Mouse (Mus musculus): ENCODE results near the gene Col8a2.
A peak's percentile ranks its signal among the peaks of the same experiment; 100 is the strongest.

The Col8a2 gene

DNA sequence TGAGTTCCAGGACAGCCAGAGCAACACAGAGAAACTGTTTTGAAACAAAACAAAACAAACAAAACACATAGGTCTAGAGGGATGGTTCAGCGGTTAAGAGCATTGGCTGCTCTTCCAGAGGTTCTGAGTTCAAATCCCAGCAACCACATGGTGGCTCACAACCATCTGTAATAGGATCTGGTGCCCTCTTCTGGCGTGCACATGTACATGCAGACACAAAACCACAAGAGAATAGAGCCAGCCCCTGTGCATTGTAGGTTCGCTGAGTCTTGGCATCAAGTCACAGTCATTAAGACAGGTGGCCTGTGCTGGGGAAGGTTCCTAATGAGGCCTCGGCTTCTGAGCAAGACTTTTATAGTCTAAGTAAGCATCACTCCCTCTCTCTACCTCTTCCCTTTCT lies 17.3 kb downstream of the Col8a2 start:
- DNase-seq, result no peak

DNA sequence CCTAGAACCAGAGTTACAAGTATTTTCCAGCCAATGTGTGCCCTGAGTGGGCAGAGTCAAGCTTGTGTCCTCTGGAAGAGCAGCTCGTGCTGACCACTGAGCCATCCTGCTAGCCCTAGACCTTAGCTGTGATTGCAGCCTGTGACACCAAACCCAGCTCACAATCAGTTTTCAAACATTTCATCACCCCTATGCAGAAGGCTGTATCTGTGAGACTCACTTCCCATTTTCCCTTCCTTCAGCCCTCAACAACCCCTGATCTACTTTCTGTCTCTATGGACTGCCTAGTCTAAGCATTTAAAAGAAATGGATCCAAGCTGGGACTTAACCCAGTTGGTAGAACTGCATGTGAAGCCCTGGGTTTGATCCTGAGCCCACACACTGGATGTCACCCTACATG lies 18.8 kb downstream of the Col8a2 start:
- no peak for DNase-seq

DNA sequence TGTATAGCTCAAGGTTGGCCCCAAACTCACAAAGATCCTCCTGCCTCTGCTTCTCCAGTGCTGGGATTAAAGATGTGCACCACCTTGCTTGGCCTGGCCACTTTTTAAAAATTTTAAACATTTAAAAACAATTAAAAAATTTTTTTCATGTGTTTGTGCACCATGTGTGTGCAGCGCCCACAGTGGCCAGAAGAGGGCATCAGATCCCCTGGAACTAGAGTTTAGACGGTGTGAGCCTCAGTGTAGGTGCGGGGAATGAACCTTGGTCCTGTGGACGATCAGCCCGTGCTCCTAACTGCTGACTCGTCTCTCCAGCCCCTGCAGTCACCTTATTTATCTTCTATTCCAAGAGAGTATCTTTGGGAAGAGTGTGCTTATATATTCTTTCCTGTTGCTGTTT lies 19.5 kb downstream of the Col8a2 start:
- DNase-seq, result no peak

DNA sequence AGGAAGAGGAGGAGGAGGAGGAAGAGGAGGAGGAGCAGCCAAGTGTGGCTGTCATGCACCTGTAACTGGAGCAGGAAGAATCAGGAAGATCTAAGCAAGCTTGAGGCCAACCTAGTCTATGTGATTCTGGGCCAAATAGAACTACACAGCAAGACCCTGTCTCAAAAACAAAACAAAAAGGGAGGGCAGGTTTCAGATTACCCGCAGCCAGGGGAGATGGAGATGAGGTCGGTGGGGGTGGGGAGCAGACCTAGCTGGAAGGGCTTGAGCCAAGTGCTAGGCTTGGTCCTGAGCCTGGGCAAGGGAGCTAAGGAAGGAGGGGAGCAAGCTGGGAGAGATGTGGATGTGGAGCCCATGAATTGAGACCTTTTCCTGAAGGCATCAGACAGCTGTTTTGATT lies 20.2 kb downstream of the Col8a2 start:
- DNase-seq, result no peak

DNA sequence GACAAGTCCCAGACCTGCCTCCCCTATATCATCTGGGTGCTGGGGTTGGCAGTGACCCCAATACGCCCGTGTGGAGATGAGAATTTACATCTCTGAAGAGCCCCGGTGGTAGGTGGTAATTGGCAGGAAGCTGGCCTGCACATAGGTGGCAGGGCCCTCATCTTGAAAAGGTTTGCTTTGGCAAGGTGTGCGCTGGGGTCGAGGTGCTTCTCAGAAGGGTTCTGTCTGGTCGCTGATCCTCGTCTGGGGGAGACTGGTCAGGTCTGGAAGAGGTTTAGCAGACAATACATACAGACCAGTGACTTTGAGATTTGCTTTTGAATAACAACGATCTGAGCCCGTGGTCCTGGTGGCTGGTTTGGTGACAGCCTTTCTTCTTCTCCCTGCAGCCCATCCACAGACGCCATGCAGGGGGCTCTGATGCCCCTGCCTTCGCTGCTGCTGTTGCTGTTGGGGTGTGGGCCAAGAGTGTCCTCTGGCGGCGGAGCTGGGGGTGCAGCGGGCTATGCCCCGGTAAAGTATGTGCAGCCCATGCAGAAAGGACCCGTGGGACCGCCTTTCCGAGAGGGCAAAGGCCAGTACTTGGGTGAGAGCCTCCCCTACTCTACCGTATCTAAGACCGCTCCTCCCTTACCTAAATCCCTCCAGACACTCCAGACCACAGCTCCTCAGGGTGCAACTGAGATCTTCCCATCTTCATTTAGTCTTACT lies 22.8 kb downstream of the Col8a2 start:
- DNase-seq, result peak; percentile 38 to 50

DNA sequence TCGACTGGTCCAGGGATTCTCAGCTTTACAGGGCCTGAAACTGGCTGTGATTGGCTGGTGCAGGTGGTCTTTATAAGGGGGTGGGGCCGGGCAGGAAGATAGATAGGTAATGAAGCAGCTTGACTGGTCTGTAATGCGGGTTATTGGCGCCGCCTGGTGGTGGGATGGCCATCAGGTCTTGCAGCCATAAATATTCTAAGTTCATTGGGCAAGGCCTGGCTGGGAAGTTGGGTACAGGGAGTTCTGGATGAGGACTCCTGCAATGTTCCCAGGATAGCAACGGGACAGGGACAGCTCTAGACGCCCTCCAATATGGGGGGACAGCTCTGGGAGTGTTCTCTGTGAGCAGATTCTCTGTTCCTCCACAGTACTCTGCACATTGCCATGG lies 23.3 kb downstream of the Col8a2 start:
- DNase-seq, result peak; percentile 89 to 91

DNA sequence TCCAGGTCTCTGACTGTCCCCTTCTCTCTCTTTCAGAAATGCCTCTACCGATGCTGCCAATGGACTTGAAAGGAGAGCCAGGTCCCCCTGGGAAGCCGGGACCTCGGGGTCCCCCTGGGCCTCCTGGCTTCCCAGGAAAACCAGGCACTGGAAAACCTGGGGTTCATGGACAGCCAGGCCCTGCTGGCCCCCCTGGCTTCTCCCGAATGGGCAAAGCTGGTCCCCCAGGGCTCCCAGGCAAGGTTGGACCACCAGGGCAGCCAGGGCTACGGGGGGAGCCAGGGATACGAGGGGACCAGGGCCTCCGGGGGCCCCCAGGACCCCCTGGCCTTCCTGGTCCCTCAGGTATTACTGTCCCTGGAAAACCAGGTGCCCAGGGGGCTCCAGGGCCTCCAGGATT lies 23.8 kb downstream of the Col8a2 start:
- DNase-seq, result no peak

DNA sequence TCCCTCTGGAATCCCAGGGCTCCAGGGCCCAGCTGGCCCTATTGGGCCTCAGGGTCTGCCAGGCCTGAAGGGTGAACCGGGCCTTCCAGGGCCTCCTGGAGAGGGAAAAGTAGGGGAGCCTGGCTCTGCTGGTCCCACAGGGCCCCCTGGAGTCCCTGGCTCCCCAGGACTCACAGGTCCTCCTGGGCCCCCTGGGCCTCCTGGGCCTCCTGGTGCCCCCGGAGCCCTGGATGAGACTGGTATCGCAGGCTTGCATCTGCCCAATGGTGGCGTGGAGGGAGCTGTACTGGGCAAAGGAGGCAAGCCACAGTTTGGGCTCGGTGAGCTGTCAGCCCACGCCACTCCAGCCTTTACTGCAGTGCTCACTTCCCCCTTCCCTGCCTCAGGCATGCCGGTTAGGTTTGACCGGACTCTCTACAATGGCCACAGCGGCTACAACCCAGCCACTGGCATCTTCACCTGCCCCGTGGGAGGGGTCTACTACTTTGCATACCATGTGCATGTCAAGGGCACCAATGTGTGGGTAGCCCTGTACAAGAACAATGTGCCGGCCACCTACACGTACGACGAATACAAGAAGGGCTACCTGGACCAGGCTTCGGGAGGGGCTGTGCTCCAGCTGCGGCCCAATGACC lies 25.1 kb downstream of the Col8a2 start:
- DNase-seq, result no peak

DNA sequence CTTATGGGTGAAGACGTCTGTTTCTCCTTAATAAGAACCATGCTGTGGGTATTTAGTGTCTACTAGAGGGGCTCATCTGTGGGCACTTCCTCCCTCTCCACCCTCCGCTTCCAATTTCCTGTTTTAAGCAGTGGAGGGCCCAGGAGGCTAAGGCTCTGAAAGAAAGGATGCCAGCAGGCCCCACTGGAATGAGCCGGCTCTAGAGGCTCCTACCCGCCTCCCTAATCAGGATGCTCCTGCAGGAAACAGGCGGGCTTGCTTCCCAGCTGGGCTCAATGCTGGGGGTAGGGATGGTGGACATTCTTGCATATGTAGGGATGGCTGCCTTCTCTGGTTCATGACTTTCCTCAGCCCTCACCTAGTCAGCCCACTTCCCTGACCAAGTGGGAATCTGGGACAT lies 26.6 kb downstream of the Col8a2 start:
- DNase-seq, result no peak

DNA sequence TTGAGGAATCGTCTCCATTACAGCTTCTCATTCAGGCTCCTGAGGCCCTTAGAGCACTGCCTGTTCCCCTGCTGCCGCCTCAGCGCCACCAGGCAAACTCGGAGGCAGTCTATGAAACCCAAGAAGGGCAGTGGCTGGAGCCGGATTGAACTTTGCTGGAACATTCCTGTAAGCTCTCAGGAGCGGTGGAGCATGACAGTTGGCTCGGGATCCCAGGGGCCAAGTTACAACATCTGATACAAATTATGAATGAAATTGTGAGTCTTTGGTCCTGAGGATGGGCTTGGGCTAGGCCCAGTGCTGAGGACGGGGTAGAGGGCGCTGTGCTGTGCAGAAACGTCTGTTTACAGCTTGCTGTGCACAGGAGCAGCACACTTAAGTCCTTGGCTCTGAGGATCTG lies 27.8 kb downstream of the Col8a2 start:
- no peak for DNase-seq

DNA sequence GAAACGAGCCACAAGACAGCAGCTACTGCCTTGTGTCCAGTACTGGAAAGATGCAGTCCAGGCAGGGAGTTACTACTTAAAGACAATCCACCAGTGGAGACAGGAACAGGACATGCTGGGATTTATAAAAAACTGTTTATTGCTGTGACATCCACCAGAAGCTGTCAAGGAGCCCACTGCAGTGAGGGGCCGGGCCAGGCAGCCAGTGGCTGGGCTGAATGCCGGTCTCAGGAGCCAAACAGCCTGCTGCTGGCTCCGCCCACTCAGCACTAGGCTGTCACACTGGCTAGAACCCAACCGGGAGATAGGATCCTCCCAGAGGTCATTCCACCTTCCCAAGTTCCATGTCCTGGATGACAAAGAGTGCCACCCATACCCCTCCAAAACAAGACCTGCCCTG lies 29.3 kb downstream of the Col8a2 start:
- DNase-seq, result no peak

DNA sequence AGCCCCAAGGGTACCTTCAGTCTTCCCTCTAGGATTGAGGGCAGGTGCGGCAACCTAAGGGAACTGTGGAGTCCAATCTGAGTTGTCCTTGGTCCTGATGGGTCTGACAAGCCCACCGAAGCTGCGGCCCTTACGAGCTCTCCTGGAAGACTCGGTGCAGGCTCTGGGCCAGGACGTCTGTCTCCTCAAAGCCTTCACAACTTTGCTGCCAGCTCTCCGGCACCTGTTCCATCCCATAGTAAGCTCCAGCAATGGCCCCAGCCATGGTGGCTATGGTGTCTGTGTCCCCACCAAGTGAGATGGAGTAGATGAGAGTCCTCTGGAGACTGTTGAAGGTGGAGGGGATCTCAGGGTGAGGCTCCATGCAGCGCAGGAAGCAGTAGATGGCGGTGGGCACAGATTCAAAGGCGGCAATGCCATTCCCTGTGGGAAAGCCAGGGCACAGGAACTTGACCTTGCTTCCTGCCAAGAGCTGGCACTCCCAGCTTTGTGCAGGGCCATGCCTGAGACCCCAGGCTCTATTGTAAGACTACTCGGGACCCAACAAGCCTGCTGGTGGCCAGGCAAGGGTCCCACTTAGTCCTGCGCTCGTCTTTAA lies 29.9 kb downstream of the Col8a2 start:
- no peak for DNase-seq

DNA sequence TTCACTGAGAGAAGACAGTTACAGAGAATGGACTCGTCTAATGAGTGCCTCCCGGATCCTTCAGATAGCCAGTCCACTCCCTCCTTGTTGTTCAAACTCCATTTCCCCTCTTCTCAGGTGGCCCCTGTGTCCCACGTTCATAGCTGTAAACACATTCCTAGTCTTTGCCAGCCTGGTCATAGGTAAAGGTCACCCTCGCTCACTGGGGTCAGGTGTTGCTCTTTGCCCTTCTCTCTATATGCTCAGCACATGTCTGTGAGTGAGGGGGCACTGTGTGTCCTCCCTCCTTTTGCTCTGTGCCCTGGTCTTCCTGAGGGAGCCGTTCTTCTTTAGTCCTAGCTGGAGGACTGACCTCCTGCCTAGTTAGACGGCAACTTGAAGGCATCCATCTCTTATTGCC lies 33.2 kb downstream of the Col8a2 start:
- DNase-seq, result no peak

DNA sequence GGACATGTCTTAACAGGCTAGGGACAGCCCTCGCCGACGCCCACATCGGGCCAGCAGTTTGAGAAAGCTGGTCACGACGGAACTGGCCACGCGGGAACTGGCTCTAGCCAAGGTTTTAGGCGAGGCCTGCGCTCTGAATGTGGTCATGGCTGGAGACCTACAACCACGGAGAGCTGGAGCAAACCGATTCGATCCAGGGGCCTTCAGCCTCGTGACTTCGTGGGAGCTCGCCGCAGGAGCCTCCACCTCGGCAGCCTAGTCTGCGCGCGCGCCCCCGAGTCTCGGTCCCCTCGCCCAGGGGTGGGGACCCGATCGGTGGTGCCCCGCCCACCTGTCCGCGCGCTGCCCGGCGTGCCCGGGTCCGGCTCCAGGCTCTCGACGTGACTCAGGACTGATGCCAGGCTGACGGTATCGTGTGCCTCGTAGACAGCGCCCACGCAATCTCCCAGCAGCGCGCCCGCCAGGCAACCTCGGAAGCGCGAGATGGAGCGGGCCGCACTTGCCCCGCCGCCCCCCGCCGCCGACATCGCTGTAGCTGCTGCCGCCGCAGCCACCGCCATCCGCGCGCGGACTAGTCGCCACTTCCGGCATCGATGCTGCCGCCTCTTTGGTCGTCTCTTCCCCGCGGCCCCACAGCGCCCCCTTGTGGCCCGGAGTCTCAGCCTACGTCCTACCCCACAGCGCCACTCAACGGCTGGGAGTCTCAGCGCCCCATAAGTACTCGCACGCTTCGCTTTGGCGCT lies 34.7 kb downstream of the Col8a2 start, which contains the start of gene Adprhl2:
Adprhl2 (minus strand) TSS at position 593 of the 743 bp plus-strand sequence.
- DNase-seq, result peak; percentile 100

DNA sequence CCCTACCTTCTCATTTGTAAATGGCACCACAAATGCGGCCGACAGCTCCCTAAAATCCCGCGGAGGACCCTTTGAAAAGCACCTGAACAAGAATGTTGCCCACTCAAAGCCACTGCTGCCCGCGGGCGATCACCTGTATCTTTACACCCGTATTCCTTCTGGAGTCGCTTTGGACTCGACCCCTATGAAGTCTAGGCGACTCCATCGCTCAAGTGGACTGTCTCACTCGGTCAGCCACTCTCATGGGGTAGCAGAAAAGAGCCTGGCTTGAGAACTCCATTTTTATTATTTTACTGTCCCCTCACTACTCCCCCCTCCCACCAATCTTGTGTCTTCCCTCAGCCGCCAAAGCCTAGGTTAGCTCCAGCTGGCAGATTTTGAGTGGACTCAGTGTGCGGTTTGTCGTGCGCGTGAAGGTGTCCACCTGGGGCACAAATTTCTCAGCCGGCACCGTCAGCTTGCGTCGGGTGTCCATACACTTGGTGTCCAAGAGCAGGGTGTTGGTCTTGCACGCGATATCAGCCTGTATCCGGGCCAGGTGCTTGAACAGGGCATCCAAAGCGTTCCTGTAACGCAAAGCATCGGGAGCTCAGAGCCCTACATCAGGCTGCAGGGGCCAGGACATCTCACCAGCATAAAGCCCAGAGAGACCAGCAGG lies 35.4 kb downstream of the Col8a2 start:
- no peak for DNase-seq

DNA sequence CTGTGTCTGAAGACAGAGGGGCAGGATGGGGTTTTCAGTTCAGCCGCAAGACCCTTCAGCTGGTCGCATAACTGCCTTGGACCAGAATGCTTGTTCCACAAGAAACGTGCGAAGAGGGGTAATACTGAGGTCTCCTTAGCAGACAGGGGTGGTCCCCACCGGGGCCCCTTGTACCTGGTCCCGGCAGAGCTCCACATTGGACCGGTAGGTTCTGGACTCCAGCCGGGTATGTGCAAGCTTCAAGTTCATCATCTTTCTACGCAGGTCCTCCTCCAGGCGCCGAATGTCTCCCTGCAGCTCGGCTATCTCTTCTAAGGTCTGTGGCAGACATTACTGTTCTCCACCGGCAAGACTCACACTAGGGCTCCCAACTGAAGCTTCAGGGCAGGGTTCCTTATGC lies 36.1 kb downstream of the Col8a2 start:
- DNase-seq, result no peak

DNA sequence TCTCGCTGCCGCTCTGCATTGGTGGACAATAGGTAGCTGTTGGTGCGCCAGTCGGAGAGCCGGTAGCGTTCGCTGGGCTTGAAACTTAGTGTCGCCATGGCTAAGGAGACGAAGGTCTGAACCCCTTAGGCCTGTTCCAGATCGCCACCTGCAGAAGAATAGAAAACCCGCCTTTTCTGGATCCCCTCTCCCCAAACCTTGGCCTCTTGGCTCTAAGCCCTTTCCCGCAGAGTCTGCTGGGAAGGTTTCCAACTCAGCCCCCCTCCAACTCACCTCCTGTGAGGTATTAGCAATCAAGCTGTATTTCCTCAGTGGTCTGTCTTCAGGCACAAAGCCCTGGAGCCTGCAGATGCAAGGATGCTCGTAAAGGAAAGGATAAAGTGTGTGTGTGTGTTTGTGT lies 38.3 kb downstream of the Col8a2 start:
- DNase-seq, result no peak

DNA sequence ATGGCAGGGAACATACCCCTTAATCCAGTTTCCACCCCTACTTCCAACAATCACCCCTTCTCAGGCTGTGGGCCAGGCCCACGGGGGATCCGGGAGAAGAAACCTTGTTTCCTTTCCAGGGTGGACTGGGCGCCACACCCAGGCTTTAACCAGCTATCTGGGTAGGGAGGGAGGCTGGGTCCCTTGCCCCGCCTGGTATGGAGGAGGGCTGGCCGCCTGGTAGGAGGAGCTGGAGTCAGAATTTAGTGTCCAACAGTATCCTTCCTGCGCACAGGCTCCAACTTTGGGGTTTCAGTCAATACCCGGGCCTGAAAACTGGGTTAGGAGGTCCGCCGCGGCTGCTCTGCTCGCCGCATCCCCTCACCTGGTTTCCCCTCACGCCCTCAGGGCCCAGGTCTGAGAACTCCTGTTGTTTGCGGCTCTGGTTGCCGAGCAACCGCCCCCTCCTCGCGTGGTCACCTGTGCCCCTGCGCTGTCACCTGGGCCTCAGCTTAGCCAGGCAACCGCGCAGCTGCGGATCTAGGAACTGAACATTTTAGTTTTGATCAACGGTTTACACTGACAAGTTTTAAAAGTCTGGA lies 38.8 kb downstream of the Col8a2 start, which contains the start of gene Tekt2:
Tekt2 (minus strand) TSS at position 408 of the 581 bp plus-strand sequence.
- DNase-seq, result no peak

DNA sequence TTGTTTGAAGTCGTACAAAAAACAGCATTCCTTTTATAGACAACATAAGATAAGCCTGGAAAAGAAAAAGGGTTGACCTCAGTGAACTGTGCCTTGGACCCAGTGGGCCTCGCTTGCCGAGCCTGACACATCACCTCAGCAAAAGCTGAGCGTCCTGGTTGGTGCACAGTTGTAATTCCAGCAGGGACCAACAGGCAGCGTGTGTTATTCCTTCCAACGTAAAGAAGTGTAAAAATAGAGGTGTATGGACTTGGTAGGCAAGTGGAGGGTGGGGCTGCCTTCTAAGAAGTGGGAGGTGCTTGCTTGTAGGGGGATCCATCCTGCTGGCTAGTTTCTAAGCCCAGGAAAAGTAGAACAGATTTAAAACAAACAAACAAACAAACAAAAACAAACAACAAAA lies 39.4 kb downstream of the Col8a2 start:
- no peak for DNase-seq

DNA sequence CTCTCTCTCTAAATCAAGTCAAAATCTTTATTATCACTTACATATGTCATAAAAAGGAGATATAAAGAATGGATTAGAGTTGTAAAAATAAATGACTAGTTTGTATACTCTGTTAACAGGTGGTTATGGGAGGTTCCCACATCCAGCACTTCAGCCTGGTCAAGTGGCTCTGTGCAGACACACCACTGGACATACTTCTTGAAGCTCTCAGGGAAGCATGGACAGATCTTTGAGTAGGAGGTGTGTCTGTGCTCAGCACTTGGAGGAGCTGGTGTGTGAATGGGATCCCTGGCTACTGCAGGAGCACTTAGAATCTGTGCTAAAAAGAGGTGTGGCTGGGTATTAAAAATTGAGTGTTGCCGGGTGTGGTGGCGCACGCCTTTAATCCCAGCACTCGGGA lies 43.7 kb downstream of the Col8a2 start:
- DNase-seq, result no peak

DNA sequence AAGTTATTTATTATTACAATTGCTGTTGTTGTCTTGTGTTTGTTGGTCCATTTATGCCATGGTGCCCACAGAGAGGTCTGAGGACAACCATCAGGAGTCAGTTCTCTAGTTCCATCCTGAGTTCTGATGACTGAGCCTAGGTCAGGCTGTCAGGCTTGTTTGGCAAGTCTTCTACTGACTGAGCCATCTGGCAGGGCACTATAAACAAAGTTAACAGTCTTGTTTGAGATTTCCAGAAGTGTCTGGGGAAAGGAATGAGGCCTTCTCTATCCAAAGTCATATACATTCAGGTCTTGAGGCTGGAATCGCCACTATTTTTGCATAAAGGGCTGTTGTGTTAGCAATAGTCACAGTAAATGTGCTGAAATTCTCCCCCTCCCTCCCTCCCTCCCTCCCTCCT lies 45.2 kb downstream of the Col8a2 start:
- no peak for DNase-seq

DNA sequence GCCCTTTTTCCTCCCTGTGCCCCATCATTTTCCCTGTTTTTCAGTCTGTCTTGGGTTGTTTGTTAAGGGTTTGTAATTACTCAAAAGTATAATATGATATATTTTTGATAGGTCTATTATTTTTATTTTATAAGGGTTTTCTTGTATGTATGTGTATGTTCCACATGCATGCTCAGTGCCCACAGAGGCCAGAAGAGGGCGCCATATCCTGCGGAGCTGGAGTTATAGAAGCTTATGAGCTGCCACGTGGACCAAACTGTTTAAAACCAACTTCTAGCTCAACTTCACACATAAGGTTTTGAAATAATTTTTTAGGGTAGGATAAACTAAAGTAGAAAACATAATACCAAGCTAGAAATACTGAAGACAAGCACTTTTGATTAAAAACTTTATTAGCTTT lies 45.8 kb downstream of the Col8a2 start:
- DNase-seq, result peak; percentile 43 to 44

DNA sequence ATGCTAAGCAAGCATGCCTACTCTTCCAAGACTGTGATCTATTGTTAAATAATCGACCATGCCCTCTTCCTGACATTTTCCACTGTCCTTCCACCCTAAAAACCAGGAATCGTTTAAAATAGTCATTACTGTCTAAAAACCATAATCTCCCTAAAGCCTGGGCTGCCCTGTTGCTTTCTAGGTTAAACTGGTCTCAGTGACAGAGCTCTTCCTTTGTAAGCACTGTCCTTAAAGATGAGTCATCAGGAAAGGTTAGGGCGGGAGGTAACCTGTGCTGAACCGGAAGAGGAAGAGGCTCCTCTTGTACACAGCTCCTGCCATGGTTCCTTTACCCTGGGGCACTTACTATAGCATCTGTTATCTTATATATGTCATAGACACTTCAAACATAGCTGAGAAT lies 52.9 kb downstream of the Col8a2 start:
- DNase-seq, result no peak
